Mouse (Mus musculus): Measurements from ENCODE around the gene Nfkb2.

Gene Nfkb2

GRCm38 (mm10) chr19:46322996-46323572 is 19.0 kb downstream of the Nfkb2 start:
- DNase-seq = peak; percentile 75

DNA sequence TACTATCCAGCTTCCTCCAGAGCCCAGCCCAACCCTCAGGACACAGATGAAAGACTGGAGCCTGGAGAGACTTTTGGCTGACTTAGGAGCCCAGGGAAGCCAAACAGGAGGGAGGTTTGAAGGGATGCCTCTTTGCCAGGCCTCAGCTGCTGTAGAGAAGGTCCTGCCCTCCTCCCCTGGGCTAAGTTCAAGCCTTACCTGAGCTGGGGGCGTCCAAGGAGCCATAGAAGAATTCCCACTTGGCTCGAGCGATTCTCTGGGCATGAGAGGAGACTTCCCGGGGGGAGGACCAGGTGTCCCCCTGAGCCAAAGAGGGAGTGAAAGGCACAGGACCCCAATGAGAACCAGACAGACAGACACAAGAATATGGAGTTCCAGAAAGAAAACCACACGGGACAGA is 19.6 kb downstream of the Nfkb2 start:
- DNase-seq = peak; percentile 56

- peak; percentile 62 for DNase-seq
Measured at GRCm38 (mm10) chr19:46324366-46324765, 20.2 kb downstream of the Nfkb2 start.

- no peak for DNase-seq
Measured at GRCm38 (mm10) chr19:46324918-46325317, 20.8 kb downstream of the Nfkb2 start.

DNA sequence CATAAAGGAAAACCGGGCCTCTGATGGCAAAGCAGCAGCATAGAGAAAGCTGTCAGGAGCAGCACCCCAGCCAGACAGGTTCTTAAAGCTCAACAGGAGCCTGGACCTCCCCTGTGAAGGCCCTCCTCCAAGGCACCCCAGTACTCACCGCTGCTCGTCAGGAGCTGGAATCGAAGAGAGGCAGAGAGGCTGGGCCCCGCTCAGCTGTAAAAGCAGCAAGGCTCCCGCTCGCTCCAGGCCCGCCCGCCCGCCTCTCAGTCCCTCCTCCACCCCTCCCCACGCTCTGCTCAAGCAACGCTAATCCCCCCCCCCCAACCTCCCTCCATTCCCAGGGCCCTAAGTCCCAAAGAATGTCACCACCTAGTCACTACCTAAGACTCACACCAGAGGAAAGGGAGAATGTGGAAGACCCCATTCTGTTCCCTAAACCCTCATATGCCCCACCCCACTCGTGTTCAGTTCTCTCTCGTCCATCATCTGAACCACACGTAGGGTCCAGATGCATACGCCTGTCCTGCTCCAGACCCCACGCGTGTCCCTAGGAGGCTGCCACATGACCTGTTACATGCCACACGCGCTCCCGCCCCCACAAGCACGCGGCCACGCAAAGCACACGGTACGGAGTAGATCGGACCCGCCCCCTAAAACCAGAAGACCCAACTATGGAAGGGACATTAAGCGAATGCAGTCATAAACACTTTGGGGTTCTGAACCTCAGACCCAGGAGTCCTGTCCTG is 22.1 kb downstream of the Nfkb2 start:
- DNase-seq = peak; percentile 82

- DNase-seq = peak; percentile 85
Measured at GRCm38 (mm10) chr19:46326756-46327305, 22.7 kb downstream of the Nfkb2 start, which contains the start of gene Psd. Gene Psd, minus strand, starts transcription at chr19:46327156.

GRCm38 (mm10) chr19:46327531-46328064 is 23.5 kb downstream of the Nfkb2 start:
- no peak for DNase-seq

DNA sequence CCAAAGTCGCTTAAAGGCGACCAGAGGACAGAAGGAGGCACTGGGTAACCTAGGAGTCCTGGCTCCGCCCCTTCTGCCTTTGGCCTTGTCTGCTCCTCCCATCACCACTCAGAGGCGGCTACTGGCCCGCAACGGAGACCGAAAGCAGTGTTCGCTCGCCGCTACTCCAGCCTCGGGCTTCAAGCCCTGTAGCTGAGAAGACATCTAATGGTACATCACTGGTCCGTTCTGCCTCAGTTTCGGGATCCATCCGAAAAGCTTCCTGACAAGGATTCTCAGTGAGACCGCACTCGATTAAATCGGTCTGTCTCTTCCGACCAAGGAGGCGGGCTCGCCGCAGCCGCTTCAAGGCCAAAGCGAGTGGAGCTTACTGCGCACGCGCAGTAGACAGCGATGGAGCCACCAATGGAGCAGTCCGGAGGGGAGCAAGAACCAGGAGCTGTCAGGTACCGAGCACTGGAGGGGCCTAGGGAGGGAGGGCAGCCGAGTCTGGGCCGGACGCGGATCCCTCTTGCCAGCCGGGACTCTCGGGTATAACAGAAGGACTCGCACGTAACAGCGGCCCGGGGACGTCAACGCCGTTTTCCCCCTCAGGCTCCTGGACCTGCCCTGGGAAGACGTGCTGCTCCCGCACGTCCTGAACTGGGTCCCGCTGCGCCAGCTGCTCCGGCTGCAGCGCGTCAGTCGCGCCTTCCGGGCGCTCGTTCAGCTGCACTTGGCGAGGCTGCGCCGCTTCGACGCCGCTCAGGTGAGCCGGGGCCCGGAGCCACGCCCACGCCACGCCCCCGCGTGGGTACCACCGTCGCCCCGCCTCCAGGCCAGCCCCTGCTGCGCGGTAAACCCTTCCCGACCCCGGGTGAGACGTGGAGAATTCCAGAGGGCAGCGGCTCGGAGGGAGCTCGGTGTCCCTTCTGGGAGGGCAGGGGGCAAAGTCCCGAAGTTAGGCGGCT is 24.2 kb downstream of the Nfkb2 start, which contains the start of gene Fbxl15:
Gene Fbxl15, plus strand, starts transcription at position 104 of the 950 bp plus-strand sequence.
- peak; percentile 97 for DNase-seq

DNA sequence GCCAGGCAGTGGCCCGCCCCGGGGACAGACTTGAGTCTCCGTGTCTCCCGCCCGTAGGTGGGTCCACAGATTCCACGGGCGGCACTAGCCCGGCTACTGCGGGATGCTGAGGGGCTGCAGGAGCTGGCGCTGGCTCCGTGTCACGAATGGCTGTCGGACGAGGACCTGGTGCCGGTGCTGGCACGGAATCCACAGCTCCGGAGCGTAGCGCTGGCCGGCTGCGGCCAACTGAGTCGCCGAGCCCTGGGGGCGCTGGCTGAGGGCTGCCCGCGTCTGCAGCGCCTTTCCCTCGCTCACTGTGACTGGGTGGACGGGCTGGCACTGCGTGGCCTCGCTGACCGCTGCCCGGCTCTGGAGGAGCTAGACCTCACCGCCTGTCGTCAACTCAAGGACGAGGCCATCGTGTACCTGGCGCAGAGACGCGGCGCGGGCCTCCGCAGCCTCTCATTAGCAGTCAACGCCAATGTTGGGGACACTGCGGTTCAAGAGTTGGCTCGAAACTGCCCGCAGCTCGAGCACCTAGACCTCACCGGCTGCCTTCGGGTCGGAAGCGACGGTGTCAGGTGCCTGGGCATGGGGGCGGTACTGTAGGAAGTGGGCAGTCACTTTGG is 25.0 kb downstream of the Nfkb2 start:
- no peak for DNase-seq

- peak; percentile 87 for DNase-seq
Measured at GRCm38 (mm10) chr19:46329951-46330350, 25.8 kb downstream of the Nfkb2 start.

- DNase-seq = no peak
Measured at GRCm38 (mm10) chr19:46330696-46331095, 26.6 kb downstream of the Nfkb2 start.

DNA sequence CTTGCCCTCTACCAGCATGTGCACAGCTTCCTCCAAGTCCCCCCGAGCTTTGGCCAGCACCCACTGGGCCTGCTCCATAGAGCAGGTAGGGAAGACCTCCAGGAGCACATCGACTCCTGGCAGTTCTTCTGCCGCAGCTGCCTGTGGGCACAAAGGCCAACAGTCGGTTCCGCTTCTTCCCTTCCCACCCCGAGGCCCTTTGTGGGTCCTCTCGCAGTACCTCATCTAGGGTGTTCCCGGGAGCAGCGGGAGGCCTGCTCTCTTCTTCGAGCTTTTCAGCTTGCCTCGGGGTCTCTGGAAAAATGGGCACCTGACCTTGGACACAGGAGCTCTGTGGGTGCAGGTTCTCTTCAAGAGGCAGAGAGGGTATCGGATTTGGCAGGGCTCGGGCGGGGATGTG is 27.2 kb downstream of the Nfkb2 start:
- peak; percentile 61 for DNase-seq

DNA sequence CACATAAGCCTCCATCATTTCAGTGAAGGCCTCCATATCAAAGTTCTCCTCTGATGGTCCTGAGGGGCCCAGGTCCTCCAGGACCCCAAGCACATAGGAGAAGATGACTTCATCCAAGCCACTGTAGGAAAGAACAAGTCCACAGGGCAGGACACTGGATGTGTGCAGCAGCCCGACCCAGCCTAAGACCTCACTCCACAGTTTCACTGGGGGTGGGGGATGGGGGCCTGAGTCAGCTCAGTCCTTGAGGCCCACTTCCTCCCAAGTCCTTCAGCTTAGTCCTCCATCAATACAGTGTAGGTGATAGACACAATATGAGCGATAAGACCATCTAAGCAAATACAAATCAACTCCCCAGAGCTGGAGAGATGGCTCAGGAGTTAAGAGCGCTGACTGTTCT is 27.8 kb downstream of the Nfkb2 start:
- peak; percentile 51 for DNase-seq

DNA sequence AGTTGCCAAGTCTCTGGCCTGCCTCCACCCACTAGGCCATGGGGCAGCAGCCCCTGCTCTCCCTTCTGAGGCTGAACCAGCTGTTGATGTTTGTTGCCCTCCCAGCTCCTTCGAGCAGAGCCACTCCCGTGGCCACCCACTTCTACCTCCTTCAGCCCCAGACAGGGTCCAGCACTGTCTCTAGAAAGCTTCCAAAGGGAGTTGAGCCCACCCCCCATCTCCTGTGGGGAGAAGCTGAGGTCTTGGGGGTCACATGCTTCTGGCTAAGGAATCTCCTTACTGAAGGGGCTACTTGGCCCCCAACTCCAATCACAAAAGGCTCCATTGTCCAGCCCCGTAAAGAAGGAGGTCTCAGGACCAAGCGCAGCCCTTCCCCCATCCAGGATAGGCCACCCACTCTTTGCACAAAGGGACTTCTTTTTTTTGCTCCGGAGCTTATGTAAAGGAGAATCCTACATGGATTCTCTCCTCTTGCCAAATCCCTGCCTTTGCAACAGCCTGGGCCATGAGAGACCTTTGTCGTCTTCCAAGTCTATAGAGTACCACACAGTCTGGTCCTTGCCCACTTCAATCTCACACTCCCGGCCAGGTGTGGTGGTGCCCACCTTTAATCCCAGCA is 28.7 kb downstream of the Nfkb2 start:
- peak; percentile 60 for DNase-seq

DNA sequence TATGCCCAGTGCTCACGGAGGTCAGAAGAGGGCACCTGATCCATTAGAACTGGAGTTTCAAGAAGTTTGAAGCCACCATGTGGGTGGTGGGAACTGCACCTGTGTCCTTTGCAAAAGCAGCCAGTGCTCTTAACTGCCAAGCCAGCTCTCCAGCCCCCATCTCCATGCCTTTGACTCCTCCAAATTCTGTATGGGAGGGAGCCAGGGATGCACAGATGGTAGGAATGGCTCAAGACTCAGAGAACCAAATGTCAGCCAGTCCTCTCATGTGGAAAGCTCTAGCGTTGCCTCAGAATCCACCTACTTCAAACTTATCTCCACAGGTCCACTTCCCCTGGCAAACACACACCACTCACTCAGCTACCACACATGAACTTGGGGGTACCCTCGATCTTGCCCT is 29.8 kb downstream of the Nfkb2 start:
- peak; percentile 82 for DNase-seq

DNA sequence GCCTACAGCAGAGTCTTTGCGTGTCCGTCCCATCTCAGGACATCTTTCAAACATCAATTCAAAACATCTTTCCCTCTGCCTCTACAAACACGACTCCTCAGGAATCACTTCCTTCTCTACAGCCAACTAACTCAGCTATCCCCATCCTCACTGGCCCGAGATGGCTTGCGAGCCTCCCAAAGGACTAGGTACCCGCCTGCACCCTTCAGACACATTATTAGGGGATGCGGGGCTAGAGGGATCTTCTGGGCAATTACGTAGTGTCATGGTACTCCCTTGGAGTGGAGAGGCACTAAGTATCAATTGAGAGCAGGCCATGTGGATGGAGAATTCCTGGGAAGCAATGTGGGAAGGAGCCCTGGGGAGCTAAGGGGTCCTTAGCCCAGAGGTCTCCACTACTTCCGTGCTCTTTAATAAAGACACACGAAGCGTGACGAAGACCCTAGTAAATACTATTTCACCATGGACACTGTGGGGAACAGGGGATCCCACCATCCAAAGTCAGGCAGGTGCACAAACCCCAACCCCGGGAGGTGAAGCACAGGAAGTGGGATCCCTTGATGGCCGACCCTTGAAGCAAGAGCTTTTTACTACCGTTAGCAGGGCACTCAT is 33.7 kb downstream of the Nfkb2 start:
- no peak for DNase-seq

GRCm38 (mm10) chr19:46338331-46338936 is 34.3 kb downstream of the Nfkb2 start, which contains the start of gene Cuedc2:
Gene Cuedc2, minus strand, starts transcription at chr19:46338702.
- peak; percentile 97 for DNase-seq

DNA sequence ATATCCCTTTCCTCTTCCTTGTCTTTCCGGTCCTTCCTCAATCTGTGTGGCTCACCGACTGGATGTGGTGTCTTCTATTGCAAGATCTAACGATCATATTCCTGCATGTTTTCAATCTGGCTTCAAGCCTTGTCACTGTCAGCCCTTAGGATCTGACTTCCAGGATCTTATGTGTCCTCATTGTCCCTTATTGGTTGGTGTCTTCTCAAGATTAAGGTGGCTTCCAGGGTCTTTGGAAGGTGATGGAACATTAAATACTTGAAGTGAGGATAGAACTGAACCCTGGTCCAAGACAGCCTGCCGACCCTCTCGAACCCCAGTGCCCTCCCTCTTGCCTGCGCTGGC is 34.8 kb downstream of the Nfkb2 start:
- no peak for DNase-seq

DNA sequence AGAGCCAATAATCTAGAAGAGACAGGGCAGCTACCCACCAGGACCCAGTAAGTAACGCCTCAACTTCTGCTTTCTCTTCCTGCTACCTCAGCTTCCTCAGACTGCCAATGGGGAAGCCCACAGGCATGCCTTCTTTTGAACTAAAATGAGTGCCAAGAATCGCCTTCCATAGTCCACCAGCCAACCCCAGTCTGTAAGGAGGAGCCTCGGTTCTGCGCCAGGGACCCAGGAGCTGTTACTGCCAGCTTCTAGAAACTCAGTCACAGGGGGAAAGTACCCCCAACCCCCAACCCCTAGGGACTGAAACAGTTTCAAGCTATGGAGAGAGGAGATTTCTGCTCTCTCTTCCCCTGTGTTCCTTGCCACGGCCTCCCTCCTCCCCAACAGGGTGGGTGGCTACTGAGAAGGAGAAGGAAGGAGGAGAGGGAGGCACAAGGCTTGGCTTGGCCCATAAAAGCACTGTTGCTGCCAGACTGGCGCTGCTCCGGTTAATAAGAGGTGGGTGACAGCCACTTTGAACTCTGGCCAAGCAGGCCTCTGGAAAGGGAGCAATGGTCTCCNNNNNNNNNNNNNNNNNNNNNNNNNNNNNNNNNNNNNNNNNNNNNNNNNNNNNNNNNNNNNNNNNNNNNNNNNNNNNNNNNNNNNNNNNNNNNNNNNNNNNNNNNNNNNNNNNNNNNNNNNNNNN is 35.3 kb downstream of the Nfkb2 start:
- peak; percentile 77 for DNase-seq

GRCm38 (mm10) chr19:46344710-46345419 is 40.7 kb downstream of the Nfkb2 start:
- DNase-seq = no peak

Measured in cerebellum, adult 11-12 months (tissue).